Mouse (Mus musculus): ENCODE measurements at regions not wholly inside any gene's neighbourhood (a gene's known extent, or its start where the extent isn't known, plus 50 kb on each side); places are given as distances from the start of the nearest gene placed in this dataset.

GRCm38 (mm10) chr7:64040026-64040737, 101.5 kb upstream of the Klf13 start:
- H3K4me1 ChIP-seq (replicated peaks; ENCODE audit: control insufficient read depth, insufficient read depth, low read length): peaks cover 56% of the 10 kb centered on the region
- H3K36me3 ChIP-seq (ENCODE audit: control insufficient read depth, insufficient read depth, low read length): no peaks in the 10 kb centered on the region
- H3K4me3 ChIP-seq (ENCODE audit: control insufficient read depth, insufficient read depth, low read length): no peak overlapping the region
- H3K27ac ChIP-seq (ENCODE audit: control insufficient read depth, insufficient read depth, low read length): no peak overlapping the region
- no peaks in the 10 kb centered on the region for H3K27me3 ChIP-seq (ENCODE audit: control insufficient read depth, insufficient read depth, low read length)
- no peak for DNase-seq
- WGBS: 97% methylated on average over 7 of the region's 7 CpGs
- TF ChIP-seq CTCF (IDR thresholded peaks at IDR 0.05; ENCODE audit: borderline replicate concordance, control insufficient read depth, extremely low read depth, insufficient read depth, low read length, poor library complexity): no peak
- TF ChIP-seq POLR2A (IDR thresholded peaks at IDR 0.05; ENCODE audit: control insufficient read depth, extremely low read depth, insufficient read depth, low read length, poor library complexity): no peak

GRCm38 (mm10) chr7:64037701-64038231, 99.1 kb upstream of the Klf13 start:
- DNase-seq: no peak
- TF ChIP-seq POLR2A (IDR thresholded peaks at IDR 0.05; ENCODE audit: control insufficient read depth, extremely low read depth, insufficient read depth, low read length, poor library complexity) (no peak), CTCF (IDR thresholded peaks at IDR 0.05; ENCODE audit: borderline replicate concordance, control insufficient read depth, extremely low read depth, insufficient read depth, low read length, poor library complexity) (no peak)
- Histone ChIP-seq H3K4me1 (replicated peaks; ENCODE audit: control insufficient read depth, insufficient read depth, low read length) (peaks cover 61% of the 10 kb centered on the region), H3K36me3 (ENCODE audit: control insufficient read depth, insufficient read depth, low read length) (no peaks in the 10 kb centered on the region), H3K27me3 (ENCODE audit: control insufficient read depth, insufficient read depth, low read length) (no peaks in the 10 kb centered on the region), H3K27ac (ENCODE audit: control insufficient read depth, insufficient read depth, low read length) (peak overlapping the region; percentile 99), H3K4me3 (ENCODE audit: control insufficient read depth, insufficient read depth, low read length) (no peak overlapping the region)
- WGBS: 19% methylated on average over 8 of the region's 8 CpGs

GRCm38 (mm10) chr7:64036154-64036553, 97.4 kb upstream of the Klf13 start:
- H3K4me1 ChIP-seq (replicated peaks; ENCODE audit: control insufficient read depth, insufficient read depth, low read length): peaks cover 65% of the 10 kb centered on the region

GRCm38 (mm10) chr7:64035025-64035606, 96.4 kb upstream of the Klf13 start:
- no peaks in the 10 kb centered on the region for H3K27me3 ChIP-seq (ENCODE audit: control insufficient read depth, insufficient read depth, low read length)
- peaks cover 65% of the 10 kb centered on the region for H3K4me1 ChIP-seq (replicated peaks; ENCODE audit: control insufficient read depth, insufficient read depth, low read length)
- no peak for TF ChIP-seq CTCF (IDR thresholded peaks at IDR 0.05; ENCODE audit: borderline replicate concordance, control insufficient read depth, extremely low read depth, insufficient read depth, low read length, poor library complexity)
- TF ChIP-seq POLR2A (IDR thresholded peaks at IDR 0.05; ENCODE audit: control insufficient read depth, extremely low read depth, insufficient read depth, low read length, poor library complexity): no peak
- no peak for DNase-seq
- no peaks in the 10 kb centered on the region for H3K36me3 ChIP-seq (ENCODE audit: control insufficient read depth, insufficient read depth, low read length)
- WGBS: 93% methylated on average over 8 of the region's 8 CpGs
- H3K4me3 ChIP-seq (ENCODE audit: control insufficient read depth, insufficient read depth, low read length): no peak overlapping the region
- H3K27ac ChIP-seq (ENCODE audit: control insufficient read depth, insufficient read depth, low read length): no peak overlapping the region

More at GRCm38 (mm10) chr7:64036154-64036553, 97.4 kb upstream of the Klf13 start:
- Histone ChIP-seq H3K27me3 (ENCODE audit: control insufficient read depth, insufficient read depth, low read length) (no peaks in the 10 kb centered on the region), H3K4me3 (ENCODE audit: control insufficient read depth, insufficient read depth, low read length) (no peak overlapping the region), H3K27ac (ENCODE audit: control insufficient read depth, insufficient read depth, low read length) (no peak overlapping the region), H3K36me3 (ENCODE audit: control insufficient read depth, insufficient read depth, low read length) (no peaks in the 10 kb centered on the region)
- no peak for DNase-seq
- WGBS: 97% methylated on average over 7 of the region's 7 CpGs
- TF ChIP-seq POLR2A (IDR thresholded peaks at IDR 0.05; ENCODE audit: control insufficient read depth, extremely low read depth, insufficient read depth, low read length, poor library complexity) (no peak), CTCF (IDR thresholded peaks at IDR 0.05; ENCODE audit: borderline replicate concordance, control insufficient read depth, extremely low read depth, insufficient read depth, low read length, poor library complexity) (no peak)

- no peaks in the 10 kb centered on the region for H3K36me3 ChIP-seq (ENCODE audit: control insufficient read depth, insufficient read depth, low read length)
- H3K4me3 ChIP-seq (ENCODE audit: control insufficient read depth, insufficient read depth, low read length): no peak overlapping the region
- H3K27ac ChIP-seq (ENCODE audit: control insufficient read depth, insufficient read depth, low read length): no peak overlapping the region
- TF ChIP-seq POLR2A (IDR thresholded peaks at IDR 0.05; ENCODE audit: control insufficient read depth, extremely low read depth, insufficient read depth, low read length, poor library complexity) (no peak), CTCF (IDR thresholded peaks at IDR 0.05; ENCODE audit: borderline replicate concordance, control insufficient read depth, extremely low read depth, insufficient read depth, low read length, poor library complexity) (no peak)
- no peak for DNase-seq
- peaks cover 61% of the 10 kb centered on the region for H3K4me1 ChIP-seq (replicated peaks; ENCODE audit: control insufficient read depth, insufficient read depth, low read length)
- no peaks in the 10 kb centered on the region for H3K27me3 ChIP-seq (ENCODE audit: control insufficient read depth, insufficient read depth, low read length)
- WGBS: 93% methylated on average over 1 of the region's 1 CpGs
Observed at GRCm38 (mm10) chr7:64034493-64034892, 95.8 kb upstream of the Klf13 start.

- H3K27ac ChIP-seq (ENCODE audit: control insufficient read depth, insufficient read depth, low read length): peak overlapping the region; percentile 72
- H3K4me3 ChIP-seq (ENCODE audit: control insufficient read depth, insufficient read depth, low read length): no peak overlapping the region
- H3K27me3 ChIP-seq (ENCODE audit: control insufficient read depth, insufficient read depth, low read length): no peaks in the 10 kb centered on the region
- TF ChIP-seq CTCF (IDR thresholded peaks at IDR 0.05; ENCODE audit: borderline replicate concordance, control insufficient read depth, extremely low read depth, insufficient read depth, low read length, poor library complexity) (no peak), POLR2A (IDR thresholded peaks at IDR 0.05; ENCODE audit: control insufficient read depth, extremely low read depth, insufficient read depth, low read length, poor library complexity) (no peak)
- WGBS: 46% methylated on average over 2 of the region's 2 CpGs
- H3K4me1 ChIP-seq (replicated peaks; ENCODE audit: control insufficient read depth, insufficient read depth, low read length): peaks cover 52% of the 10 kb centered on the region
- no peaks in the 10 kb centered on the region for H3K36me3 ChIP-seq (ENCODE audit: control insufficient read depth, insufficient read depth, low read length)
- no peak for DNase-seq
Observed at GRCm38 (mm10) chr7:64033388-64033787, 94.7 kb upstream of the Klf13 start.
